Mouse (Mus musculus): ENCODE results near the gene Actr2.

DNA sequence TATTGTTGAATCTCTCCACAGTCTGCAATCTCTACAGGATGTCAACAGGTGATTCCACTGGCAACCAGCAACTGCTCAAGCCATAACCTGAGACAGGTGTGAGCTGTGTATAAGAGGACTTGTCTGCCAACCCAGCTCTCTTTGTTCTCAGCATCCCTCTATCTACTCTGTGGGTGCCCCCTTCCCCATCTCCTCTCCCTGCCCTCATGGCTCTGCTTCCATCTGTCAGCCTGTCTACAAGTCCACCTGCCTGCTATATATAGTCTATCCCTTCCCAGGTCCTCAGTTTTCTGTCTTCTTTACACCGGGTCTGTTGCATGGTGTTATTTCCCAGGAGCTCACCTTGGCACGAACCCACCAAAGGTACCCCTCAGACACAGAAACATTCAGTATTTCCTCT, 47.8 kb downstream of the Actr2 start:
- TF ChIP-seq MAX (IDR thresholded peaks at IDR 0.05) (no peak), CTCF (IDR thresholded peaks at IDR 0.05; ENCODE audit: control insufficient read depth, insufficient read depth, insufficient read length) (no peak), MYOG (IDR thresholded peaks at IDR 0.05; ENCODE audit: control insufficient read depth, extremely low read depth, insufficient read length) (no peak), USF1 (IDR thresholded peaks at IDR 0.05; ENCODE audit: low read depth) (no peak), MYOD1 (IDR thresholded peaks at IDR 0.05; ENCODE audit: control insufficient read depth, insufficient read length, low read depth) (no peak), CEBPB (IDR thresholded peaks at IDR 0.05; ENCODE audit: low read depth) (no peak), FOSL1 (IDR thresholded peaks at IDR 0.05; ENCODE audit: insufficient read depth, low read length, poor library complexity, severe bottlenecking) (no peak)
